Mouse (Mus musculus) bone marrow, adult 2 months (tissue): Measurements from ENCODE around the gene Fras1.

ENCODE experiments used
- CTCF ChIP-seq: fragments of 200-500 bp; IDR thresholded peaks from 2 replicates; pipeline ENCODE4 v1.5.1; 2011; ENCODE audit warnings: low read length, control low read depth; ENCODE audit not compliant: control insufficient read depth, insufficient read depth
- POLR2A ChIP-seq: fragments of 200-500 bp; IDR thresholded peaks from 2 replicates; pipeline ENCODE4 v1.6.1; 2011; ENCODE audit warnings: low read depth, mild to moderate bottlenecking, control low read depth, low read length, borderline replicate concordance; ENCODE audit not compliant: control insufficient read depth

- TF ChIP-seq CTCF: no peak
- no peak for TF ChIP-seq POLR2A
Observed at GRCm38 (mm10) chr5:96635146-96635862, 261.5 kb downstream of the Fras1 start.
